Mouse (Mus musculus) right cerebral cortex, postnatal 14 days (tissue): Measurements from ENCODE around the gene Slc25a39.

Source experiments
- DNase-seq: peaks from one replicate; pipeline ENCODE4 v3.0.0; 2022

The Slc25a39 gene

GRCm38 (mm10) chr11:102407834-102408215 lies at the start of gene Slc25a39:
Slc25a39 (minus strand) TSS chr11:102407946.
- DNase-seq = no peak

DNA sequence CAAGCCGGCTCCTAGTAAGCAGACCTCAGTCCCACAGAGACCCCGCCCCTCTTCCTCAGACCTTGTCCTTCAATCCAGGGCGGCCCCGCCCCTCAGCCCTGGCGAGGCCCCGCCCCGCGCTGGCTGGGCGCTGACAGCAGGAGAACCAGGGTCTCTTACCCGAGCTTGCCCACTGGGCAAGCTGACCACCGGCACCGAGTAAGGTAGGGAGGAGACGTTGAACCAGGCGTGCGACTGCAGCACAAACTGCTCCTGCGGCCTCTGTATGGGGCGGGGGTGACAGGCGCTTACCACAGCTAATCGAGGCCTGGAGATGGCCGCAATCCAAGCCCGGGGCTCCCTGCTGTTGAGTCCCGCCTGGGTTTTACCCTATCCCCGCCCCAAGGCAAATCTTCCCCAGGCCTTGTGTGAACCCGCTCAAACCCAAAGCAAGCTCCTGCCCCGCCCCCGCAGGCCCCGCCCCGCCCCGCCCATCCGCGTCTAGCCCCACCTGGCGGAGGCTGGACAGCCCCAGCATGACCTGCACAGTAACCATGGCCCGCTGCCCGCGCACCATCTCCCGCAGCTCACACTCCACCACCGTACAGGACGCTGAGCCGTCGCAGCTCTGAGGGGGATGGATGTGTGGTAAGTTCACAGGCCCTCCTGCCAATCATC lies 48.1 kb upstream of the Slc25a39 start:
- DNase-seq = peak; percentile 61

DNA sequence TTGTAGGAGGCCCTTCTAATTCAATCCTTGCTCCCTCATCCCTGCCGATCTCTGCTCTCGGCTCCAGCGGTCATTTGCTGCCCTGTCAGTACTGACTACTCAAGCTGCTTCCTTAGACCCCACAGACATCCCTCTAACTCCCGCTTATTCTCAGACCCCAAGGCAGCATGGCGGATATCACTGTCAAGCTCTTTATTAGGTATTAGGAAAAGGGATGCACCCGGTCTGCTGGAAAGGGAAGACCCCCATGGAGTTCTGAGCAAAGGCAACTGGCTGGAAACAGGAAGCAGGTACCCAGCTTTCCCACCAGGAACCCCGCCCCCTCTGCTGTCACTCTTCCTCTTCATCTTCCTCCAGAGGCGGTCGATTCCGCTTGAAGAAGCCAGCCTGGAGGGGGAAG lies 45.4 kb upstream of the Slc25a39 start:
- no peak for DNase-seq

DNA sequence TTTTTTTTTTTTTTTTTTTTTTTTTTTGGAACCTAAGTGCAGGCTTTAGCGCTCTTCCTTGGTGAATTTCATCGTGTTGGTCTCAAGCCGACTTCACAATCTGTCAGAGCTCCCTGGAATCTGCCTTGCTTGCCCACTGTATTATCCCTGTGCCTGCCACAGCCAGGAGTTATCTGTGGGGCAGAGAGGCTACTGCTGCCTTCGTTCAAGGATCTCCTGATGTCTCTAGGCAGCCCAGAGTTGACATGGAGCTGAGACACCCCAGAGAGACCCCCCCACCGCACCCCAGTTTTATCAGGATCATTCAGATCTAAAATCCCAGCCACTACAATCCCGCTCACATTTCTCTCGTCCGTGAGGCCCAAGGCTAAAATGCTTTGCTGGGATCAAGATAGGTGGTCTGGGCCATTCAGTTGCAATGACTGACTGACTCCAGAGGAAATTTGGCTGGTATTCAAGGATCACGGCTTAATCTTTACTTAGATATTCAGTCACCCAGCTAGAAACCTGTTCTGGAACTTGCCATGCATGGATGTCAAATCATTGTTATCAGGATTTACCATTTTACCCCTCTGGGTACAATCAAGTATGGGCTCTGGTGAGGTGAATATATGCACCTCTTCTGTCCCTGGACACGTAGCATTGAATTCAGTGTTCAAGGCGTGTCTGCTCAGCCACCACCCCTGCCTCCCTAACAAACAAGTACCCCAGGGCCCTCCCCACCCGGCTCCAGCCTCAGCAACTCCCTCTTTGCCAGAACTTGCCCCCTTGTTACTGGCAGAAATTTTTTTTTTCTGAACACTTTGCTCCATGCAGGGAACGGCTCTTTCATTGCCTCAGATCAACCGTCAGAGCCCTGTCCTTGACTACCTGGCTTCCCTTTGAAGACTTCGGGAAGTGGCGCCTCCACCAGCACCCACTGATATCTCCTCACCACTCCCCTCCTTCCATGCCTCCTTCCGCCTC lies 41.6 kb upstream of the Slc25a39 start:
- no peak for DNase-seq

DNA sequence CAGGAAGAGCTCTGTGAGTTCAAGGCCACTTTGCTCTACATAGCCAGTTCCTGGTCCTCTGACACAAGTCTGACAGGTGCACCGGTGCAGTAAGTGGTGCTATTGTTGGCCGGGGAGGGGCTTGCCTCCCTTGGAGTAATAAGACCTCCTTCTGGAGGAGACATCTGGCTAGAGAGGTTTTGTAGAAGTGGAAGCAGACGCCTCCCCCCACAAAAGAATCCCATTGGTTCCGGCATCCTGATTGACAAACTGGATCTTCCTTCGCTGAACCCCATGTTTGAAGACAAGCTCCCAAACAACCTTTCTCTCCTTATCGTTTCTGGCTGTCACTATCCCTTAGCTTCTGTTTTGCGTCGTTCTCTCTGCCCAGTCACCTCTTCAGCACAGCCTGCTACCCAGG lies 40.6 kb upstream of the Slc25a39 start:
- DNase-seq = no peak

- peak; percentile 86 for DNase-seq
Measured at GRCm38 (mm10) chr11:102447497-102447896, 39.8 kb upstream of the Slc25a39 start, which contains the start of gene Fam171a2. Fam171a2 (minus strand) TSS chr11:102447682.

DNA sequence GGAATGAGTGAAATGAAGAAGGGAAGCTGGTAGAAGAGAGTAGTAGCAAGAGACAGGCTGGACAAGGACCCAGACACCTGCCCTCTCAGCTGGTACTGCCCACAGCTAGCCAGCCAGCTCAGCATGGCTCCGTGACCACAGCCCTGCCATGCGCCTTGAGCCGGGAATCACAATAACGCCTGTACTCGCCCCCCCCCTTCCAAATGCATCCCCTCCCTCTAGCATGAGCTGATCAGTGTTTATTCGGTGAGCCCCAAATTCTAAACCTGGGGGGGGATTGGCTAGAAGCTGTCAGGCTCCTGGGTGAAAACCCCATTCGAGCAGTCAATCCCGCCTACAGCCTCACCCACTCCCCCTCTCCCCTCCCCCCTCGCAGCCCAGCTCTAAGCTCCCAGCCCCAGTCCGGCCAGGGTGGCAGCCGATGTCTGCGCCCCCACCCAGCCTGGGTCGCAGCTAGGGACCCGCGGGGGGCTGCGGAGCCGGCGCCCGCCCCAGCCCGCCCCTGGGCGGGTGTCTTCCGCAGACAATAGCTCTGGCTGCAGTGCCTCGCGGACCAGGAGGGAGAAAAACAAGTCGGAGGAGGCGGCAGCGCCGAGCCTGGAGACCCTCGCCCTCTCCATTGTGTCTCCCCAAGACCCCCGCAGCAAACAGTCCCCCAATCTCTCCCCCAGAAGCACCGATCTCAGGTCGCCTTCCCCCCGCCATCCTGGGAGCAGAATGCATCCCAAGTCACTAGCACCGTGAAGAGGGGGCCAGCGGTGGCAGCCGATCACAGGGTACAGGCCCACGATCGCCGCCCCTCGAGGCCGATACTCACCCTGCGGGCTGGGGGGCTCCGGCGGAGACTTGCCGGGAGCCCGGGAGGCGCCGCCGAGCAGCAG lies 39.1 kb upstream of the Slc25a39 start:
- DNase-seq = no peak

GRCm38 (mm10) chr11:102445891-102446361 lies 38.2 kb upstream of the Slc25a39 start:
- no peak for DNase-seq

DNA sequence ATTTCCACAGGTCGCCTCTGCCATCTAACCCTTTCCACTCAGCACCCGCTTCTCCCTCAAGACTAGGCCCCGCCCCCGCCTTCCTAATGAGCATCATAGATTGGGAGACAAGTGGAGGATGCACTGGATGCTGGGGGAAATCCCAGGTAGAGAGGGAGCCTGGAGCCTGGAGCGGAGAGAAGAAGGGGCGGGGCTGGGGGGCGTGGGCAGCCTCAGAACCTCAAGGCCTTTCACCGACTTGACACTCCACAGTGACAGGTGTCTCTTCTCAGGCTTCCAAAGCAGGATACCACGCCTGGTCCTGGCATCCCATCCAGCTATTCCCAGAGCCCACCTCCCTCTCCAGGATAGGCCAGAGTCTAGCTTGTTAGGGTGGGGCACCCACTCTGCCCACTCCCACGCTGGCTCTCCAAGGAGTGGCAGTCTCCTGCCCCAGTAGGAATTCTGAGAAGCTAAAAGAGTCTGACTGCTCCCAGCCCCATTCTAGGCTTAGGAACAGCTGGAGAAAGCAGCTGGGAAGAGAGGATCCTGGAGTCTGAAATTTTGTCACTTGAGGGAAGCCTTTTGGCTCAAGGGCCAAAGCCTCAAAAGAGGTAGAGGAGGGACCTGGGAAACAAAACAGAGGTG lies 37.6 kb upstream of the Slc25a39 start:
- no peak for DNase-seq

GRCm38 (mm10) chr11:102444781-102445180 lies 37.0 kb upstream of the Slc25a39 start:
- DNase-seq = no peak

GRCm38 (mm10) chr11:102444321-102444720 lies 36.6 kb upstream of the Slc25a39 start:
- DNase-seq = no peak

GRCm38 (mm10) chr11:102443740-102444139 lies 36.0 kb upstream of the Slc25a39 start:
- no peak for DNase-seq

- DNase-seq = no peak
Measured at GRCm38 (mm10) chr11:102442089-102442488, 34.3 kb upstream of the Slc25a39 start.

DNA sequence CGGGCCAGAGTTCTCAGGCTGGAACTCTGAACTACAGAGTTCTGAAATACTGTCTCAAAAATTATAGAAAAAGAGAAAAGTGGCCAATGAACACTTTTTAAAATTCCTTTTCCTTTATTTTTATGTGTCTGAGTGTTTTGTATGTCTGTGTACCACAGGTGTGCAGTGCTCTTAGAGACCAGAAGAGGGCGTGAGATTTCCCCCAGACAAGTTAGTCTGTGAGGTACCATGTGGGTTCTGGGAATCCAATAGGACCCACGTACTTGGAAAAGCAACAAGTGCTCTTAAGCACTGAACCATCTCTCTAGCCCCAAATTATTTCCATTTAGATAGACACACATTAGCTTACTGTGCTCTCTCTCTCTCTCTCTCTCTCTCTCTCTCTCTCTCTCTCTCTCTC lies 33.7 kb upstream of the Slc25a39 start:
- DNase-seq = no peak

DNA sequence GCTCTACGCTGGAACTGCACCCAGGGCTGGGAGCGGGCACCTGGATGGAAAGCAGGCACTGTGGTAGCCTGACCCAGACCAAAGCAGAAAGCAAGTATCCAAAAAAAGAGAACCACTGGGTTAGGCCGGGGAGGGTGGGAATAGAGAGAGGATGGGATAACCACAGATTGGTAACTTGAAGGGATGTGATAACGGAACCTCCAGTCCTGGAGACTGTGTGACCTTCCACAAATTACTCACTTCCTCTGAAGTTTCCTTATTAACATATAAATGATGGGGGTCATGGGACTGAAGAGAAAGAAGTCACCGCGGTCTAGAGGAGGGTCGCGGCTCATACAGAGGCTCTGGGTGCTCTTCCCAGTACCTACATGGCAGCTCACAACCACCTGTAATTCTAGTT lies 32.5 kb upstream of the Slc25a39 start:
- no peak for DNase-seq

DNA sequence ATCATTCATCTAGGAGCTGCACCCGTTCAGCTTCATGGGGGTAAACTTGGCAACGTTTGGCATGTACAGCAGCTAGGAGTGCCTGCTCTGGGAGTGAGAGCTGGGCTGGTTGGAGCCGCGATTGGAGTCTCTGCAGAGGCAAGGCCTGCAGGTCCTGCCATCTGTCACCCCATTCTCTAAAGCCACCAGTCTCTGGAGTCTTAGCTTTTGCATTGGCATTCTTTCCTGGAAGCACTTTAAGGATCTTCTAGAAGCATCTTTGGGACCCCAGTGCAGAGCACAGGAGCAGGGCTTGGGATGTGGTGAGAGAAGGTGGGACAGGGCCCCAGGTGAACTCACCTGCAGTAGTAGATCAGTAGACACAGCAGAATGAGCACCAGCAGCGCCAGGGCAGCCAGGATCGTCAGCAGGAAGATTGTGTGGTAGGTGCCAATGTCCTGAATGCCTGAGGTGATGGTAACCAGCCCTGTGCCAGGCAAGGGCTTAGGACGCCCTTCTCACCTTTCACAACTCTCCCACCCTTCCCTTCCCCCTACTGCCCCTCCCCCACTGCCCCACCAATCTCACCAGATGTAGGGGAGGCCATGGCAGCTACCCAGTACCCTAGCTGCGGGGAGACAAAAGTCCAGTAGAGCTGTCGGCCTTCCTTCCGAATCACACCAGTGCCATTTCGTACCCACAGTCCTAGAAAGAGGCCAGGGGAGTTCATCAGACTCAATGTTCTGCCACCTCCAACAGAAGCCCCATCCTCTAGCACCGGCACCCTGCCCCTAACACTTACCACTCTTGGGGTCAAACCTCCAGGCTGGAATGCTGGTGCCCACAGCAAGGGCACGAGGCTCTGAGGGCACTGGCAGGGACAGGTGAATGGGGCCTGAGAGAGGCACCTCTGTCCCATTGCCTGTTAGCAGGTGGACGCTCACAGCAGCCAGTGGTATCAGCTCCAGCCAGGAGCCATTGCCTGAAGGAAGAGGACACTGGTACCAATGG lies 31.6 kb upstream of the Slc25a39 start:
- no peak for DNase-seq

GRCm38 (mm10) chr11:102438212-102439092 lies 30.7 kb upstream of the Slc25a39 start:
- peak; percentile 91 for DNase-seq

DNA sequence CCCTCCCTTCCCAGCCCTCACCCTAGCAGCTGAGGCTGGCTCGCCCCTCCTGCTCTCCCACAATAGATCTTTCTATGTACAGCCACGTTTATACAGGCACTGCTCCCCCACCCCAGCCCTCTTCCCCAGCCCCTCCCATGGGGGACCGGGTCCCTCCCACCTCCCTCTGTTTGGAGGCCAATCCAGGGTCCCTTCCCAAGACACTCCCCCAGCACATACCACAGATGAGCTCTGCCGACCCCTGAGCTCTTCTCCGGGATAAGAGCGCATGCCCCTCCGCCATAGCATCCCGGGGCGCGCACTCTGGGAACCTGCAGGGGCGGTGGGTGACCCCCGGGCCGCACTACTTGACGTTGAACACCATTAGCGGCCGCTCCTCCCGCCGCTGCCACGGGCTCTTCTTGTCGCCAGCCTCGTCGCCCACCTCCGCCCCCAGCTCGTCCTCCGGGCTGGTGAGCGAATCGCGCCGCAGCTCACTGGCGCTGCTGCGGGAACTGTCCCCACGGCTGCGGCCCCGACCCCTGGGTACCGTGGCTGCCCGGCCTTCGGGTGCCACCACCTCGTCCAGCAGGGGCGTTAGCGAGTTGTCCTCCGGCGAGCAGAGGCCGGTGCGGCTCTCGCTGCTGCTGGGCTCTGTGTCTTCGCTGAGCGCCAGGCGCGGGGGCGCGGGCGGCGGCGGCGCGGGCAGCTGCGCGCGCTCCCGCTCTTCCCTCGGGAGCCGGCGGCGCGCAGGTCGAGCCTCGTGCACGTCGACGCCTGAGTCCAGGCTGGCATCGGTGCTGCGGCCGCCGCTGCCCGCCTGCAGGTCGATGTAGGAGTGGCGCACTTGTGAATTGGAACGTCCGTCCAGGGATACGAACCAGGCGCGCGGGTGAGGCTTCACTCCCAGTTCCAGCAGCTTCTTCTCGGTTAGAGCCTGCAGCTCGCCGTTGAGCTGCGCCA lies 29.6 kb upstream of the Slc25a39 start:
- peak; percentile 76 for DNase-seq

- no peak for DNase-seq
Measured at GRCm38 (mm10) chr11:102436471-102436790, 28.7 kb upstream of the Slc25a39 start.
